ENCODE assay signal across 20 mouse cellular contexts in the genomic region with DNA sequence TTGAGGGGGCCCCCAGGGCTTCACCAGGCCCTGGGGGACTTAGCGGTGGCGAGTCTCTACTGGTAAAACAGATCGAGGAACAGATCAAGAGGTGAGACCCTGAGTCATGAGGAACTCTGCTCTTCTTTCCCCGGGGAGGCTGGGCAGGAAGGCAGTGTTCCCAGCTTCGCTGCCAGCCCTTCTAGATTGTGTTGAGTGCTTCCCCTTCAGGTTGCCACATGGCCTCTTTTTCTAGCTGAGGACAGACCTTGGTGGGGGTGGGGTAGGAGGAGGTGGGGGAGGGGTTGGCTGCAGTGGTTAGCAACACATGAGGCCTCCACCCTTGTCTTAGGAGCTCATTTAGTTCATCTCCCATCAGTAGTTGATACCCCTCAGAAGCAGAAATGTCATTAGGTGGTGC. TPM values are rescaled to one million over a fixed set of nuclear protein-coding genes. Genes with fewer than 3 reads are reported as not detected.
DNase-seq lines count a peak whose midpoint lies in the region; ATAC-seq and TF ChIP-seq lines count a peak whose summit lies in the region.
"Had no signal": no experiment of that assay in that cellular context is flagged by ENCODE, and none has a peak within 500 bp of the region (broad histone marks: within the 10 kb centered on the region; RNA-seq: fewer than 3 reads in every experiment).

No protein-coding gene starts in this region.

- peaks cover 99% of the 10 kb centered on the region for H3K36me3 ChIP-seq in E14TG2a.4 (ENCODE audit: insufficient read depth, low read length)
- peaks cover 100% of the 10 kb centered on the region for H3K36me3 ChIP-seq in liver, embryonic 12.5 days

- ATAC-seq in liver, embryonic 12.5 days, result no peak

- H3K27me3 ChIP-seq in E14TG2a.4 (ENCODE audit: insufficient read depth, low read length), result no peaks in the 10 kb centered on the region
- no peaks in the 10 kb centered on the region for H3K27me3 ChIP-seq in liver, embryonic 12.5 days (replicated peaks)
- H3K27me3 ChIP-seq: forebrain, embryonic 12.5 days; limb, embryonic 15.5 days; lung, embryonic 15.5 days had no signal

- no peaks in the 10 kb centered on the region for H3K9me3 ChIP-seq in E14TG2a.4 (ENCODE audit: low read length)
- no peaks in the 10 kb centered on the region for H3K9me3 ChIP-seq in liver, embryonic 12.5 days (replicated peaks)
- H3K9me3 ChIP-seq: embryonic facial prominence, embryonic 10.5 days; forebrain, embryonic 12.5 days; limb, embryonic 15.5 days; lung, embryonic 15.5 days; midbrain, embryonic 10.5 days had no signal

- no peak overlapping the region for H3K9ac ChIP-seq in liver, embryonic 12.5 days
- H3K9ac ChIP-seq: forebrain, embryonic 12.5 days; limb, embryonic 15.5 days; lung, embryonic 15.5 days had no signal

- no peak for TF ChIP-seq CTCF in layer of hippocampus, adult 2 months (conservative IDR thresholded peaks at IDR 0.05)
- TF ChIP-seq CTCF in E14TG2a.4 (conservative IDR thresholded peaks at IDR 0.05; ENCODE audit: low read length), result no peak

- DNase-seq in heart, adult 11 months, result peak; percentile 94
- DNase-seq in heart, postnatal 25 days (ENCODE audit: low spot score), result no peak
- no peak for DNase-seq in layer of hippocampus, adult 2 months (ENCODE audit: low spot score in 2 of 2)
- DNase-seq in layer of hippocampus, postnatal 14 days (ENCODE audit: low spot score in 2 of 2), result no peak
- DNase-seq in urinary bladder, postnatal 14 days (ENCODE audit: low spot score), result no peak
- DNase-seq in left cerebral cortex, postnatal 4 days, result no peak
- DNase-seq: cerebellum, adult 2 months; gastrocnemius, postnatal 10 days; kidney, adult 8-10 months; right cerebral cortex, postnatal 25 days; thymus, adult 2 months had no signal

- peaks cover 41% of the 10 kb centered on the region for H3K4me1 ChIP-seq in E14TG2a.4 (replicated peaks; ENCODE audit: low read depth, low read length)
- H3K4me1 ChIP-seq in liver, embryonic 12.5 days, result peaks cover 49% of the 10 kb centered on the region

- 31% methylated on average over 5 of the region's 5 CpGs for WGBS in liver, embryonic 12.5 days (ENCODE audit: insufficient replicate concordance)

- H3K27ac ChIP-seq in layer of hippocampus, adult 2 months, result peak overlapping the region; percentile 100
- H3K27ac ChIP-seq in liver, embryonic 12.5 days, result 0 out of 2 replicates have a peak overlapping the region, but pooled peaks have one; percentile 15
- H3K27ac ChIP-seq: embryonic facial prominence, embryonic 10.5 days; forebrain, embryonic 12.5 days; limb, embryonic 15.5 days; lung, embryonic 15.5 days; macrophage; midbrain, embryonic 10.5 days had no signal

- no peak overlapping the region for H3K4me2 ChIP-seq in liver, embryonic 12.5 days
- H3K4me2 ChIP-seq: forebrain, embryonic 12.5 days; limb, embryonic 15.5 days; lung, embryonic 15.5 days had no signal

- no peak overlapping the region; the same call in 1 of the 2 replicates for H3K4me3 ChIP-seq in layer of hippocampus, adult 2 months
- H3K4me3 ChIP-seq in E14TG2a.4 (replicated peaks; ENCODE audit: low read length), result peak overlapping the region; percentile 52; the same call in 1 of the 2 replicates
- no peak overlapping the region for H3K4me3 ChIP-seq in liver, embryonic 12.5 days
- H3K4me3 ChIP-seq: embryonic facial prominence, embryonic 10.5 days; forebrain, embryonic 12.5 days; limb, embryonic 15.5 days; lung, embryonic 15.5 days; midbrain, embryonic 10.5 days had no signal

- intact Hi-C loops in heart, postnatal 25 days (cut with DNase I), result loop anchor here (2.0 kb wide), 1 partner anchor 32 kb away; no protein-coding TSS in a partner anchor
- intact Hi-C loops in left cerebral cortex, postnatal 4 days (cut with DNase I), result no loop called here

RNA-seq across cellular contexts. Expression of a gene that starts 10.0 kb away (rescaled TPM):
- 10 to 100 TPM; 46.2 to 48.0 TPM for total RNA-seq in heart, postnatal 25 days (2021)
- 10 to 100 TPM; 46.7 to 49.5 TPM for total RNA-seq in layer of hippocampus, adult 2 months (2021)
- total RNA-seq in layer of hippocampus, postnatal 14 days (2021), result 10 to 100 TPM; 45.9 to 46.2 TPM
- 14.9 and 16.0 TPM in 2 replicates for polyA plus RNA-seq in liver, embryonic 12.5 days (2016; fragmentation: Nextera tagmentation; extraction: Ambion mirVana)
- 10 to 100 TPM; 35.8 to 38.9 TPM for total RNA-seq in left cerebral cortex, postnatal 4 days (2021)

RNA-seq across cellular contexts. Expression of a gene that starts 10.9 kb away (rescaled TPM):
- 10 to 100 TPM; 54.8 to 65.5 TPM for total RNA-seq in heart, postnatal 25 days (2021)
- 100 to 1,000 TPM; 286 to 314 TPM for total RNA-seq in layer of hippocampus, adult 2 months (2021)
- total RNA-seq in layer of hippocampus, postnatal 14 days (2021), result 100 to 1,000 TPM; 279 to 300 TPM
- 61.3 and 63.2 TPM in 2 replicates for polyA plus RNA-seq in liver, embryonic 12.5 days (2016; fragmentation: Nextera tagmentation; extraction: Ambion mirVana)
- total RNA-seq in left cerebral cortex, postnatal 4 days (2021), result 100 to 1,000 TPM; 223 to 229 TPM

RNA-seq across cellular contexts. Expression of a gene that starts 16.1 kb away (rescaled TPM):
- 10 to 100 TPM; 18.0 to 22.9 TPM for total RNA-seq in heart, postnatal 25 days (2021)
- total RNA-seq in layer of hippocampus, adult 2 months (2021), result 1 to 10 TPM; 6.5 to 7.3 TPM
- total RNA-seq in layer of hippocampus, postnatal 14 days (2021), result 1 to 10 TPM; 6.8 to 9.1 TPM
- 4.4 and 4.7 TPM in 2 replicates for polyA plus RNA-seq in liver, embryonic 12.5 days (2016; fragmentation: Nextera tagmentation; extraction: Ambion mirVana)
- total RNA-seq in left cerebral cortex, postnatal 4 days (2021), result 1 to 10 TPM; 9.1 to 9.5 TPM

RNA-seq across cellular contexts. Expression of a gene that starts 45.4 kb away (rescaled TPM):
- total RNA-seq in heart, postnatal 25 days (2021), result 10 to 100 TPM; 18.5 to 22.8 TPM
- total RNA-seq in layer of hippocampus, adult 2 months (2021), result 1 to 10 TPM; 3.5 to 4.7 TPM
- 1 to 10 TPM; 5.5 to 5.8 TPM for total RNA-seq in layer of hippocampus, postnatal 14 days (2021)
- 127 and 128 TPM in 2 replicates for polyA plus RNA-seq in liver, embryonic 12.5 days (2016; fragmentation: Nextera tagmentation; extraction: Ambion mirVana)
- total RNA-seq in left cerebral cortex, postnatal 4 days (2021), result 1 to 10 TPM; 8.8 TPM

RNA-seq across cellular contexts. Expression of a gene that starts 48.5 kb away (rescaled TPM):
- total RNA-seq in heart, postnatal 25 days (2021), result 10 to 100 TPM; 15.2 to 17.4 TPM
- 100 to 1,000 TPM; 154 to 156 TPM for total RNA-seq in layer of hippocampus, adult 2 months (2021)
- 100 to 1,000 TPM; 115 to 120 TPM for total RNA-seq in layer of hippocampus, postnatal 14 days (2021)
- polyA plus RNA-seq in liver, embryonic 12.5 days (2016; fragmentation: Nextera tagmentation; extraction: Ambion mirVana), result 1.5 TPM in 2 replicates
- total RNA-seq in left cerebral cortex, postnatal 4 days (2021), result 10 to 100 TPM; 57.6 to 61.8 TPM
- polyA plus RNA-seq: inflammation-experienced regulatory T-cells, adult 6 months had no signal
